Mouse (Mus musculus) lung, postnatal 25 days (tissue): Measurements from ENCODE around the gene Cdc37l1.

ENCODE experiments used
- DNase-seq: peaks from one replicate; pipeline ENCODE4 v3.0.0; 2022; ENCODE audit warnings: low spot score

The Cdc37l1 gene

GRCm38 (mm10) chr19:29046961-29047333, 56.8 kb downstream of the Cdc37l1 start:
- DNase-seq, result no peak

- peak; percentile 81 for DNase-seq
These were observed 57.4 kb downstream of the Cdc37l1 start, which contains the start of gene Ak3 for GRCm38 (mm10) chr19:29047334-29048170. TSS of gene Ak3 (minus strand) at chr19:29047961.

GRCm38 (mm10) chr19:29049401-29050075, 59.4 kb downstream of the Cdc37l1 start:
- DNase-seq, result no peak

DNA sequence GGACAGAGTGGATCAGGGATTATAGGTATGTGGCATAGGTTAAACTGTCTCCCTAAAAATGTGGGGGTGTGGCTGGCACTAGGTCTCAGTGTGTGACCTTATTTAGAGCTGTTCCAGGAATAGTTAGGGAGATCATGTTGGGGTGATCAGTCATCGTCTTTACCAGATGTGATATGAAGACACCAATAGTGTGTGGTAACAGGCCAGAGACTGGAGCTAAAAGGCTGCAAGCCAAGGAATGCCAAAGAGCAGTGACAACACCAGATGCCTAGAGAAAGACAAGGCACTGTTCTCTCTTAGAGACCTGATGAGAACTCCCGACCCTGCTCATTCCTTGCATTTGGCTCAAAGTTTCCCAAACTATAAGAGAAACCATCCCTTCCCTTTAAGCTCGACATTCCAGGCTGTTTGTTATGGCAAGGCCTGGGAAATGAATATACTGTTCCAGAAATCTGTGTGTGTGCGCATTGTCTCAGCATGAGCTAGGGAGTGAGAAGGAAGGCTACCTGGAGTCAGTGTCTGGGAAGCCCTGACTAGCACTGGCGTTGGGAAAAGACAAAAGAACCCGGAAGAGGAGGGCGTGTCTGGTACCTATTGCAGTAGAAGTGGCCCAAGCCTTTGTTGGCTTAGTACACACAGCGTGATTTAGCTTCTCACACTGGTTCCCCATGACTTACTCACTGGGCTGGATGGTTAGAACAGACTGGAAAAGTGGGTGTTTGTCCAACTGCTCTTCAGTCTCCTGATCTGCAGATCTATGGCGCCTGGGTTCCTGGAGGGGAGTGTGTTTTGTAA, 60.2 kb downstream of the Cdc37l1 start:
- DNase-seq, result peak; percentile 65

DNA sequence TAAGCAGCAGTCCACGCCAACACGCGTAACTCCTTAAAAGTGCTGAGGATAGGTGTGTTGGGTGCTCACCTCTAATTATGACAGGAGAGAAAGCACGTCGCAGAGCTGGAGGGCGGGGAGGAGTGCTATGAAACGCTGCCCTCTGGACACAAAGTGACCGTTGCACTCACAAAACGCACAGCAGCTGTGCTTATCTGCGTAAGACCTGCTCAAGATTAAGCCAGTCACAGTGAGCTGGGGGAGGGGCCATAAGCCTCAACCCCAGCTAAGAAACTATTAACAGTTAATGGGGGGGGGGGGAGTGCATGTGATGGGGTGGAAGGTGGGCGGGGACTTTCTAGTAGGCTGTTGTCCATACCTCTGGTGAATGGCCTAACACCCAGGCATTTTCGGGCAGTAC, 62.6 kb downstream of the Cdc37l1 start:
- DNase-seq, result no peak

- DNase-seq, result no peak
These were observed 64.4 kb downstream of the Cdc37l1 start for GRCm38 (mm10) chr19:29054594-29054993.

DNA sequence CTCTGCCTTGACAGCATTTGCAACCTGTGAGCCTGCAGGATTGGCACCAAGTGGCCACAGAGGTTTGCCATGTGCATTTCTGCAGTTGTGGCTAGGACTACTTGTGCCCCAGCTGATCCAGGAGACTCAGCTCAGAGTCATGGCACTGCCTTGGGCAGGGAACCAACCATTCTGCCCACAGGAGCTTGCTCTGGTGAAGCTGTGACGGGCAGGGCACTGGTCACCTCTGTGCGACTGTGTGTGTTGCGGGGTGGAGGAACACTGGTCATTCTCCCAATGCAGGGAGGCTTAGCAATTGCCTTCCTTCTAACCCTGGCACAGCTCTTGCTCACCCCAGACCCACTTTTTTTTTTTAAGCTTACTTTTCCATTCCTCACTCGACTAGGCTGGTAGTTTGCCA, 65.3 kb downstream of the Cdc37l1 start:
- no peak for DNase-seq

DNA sequence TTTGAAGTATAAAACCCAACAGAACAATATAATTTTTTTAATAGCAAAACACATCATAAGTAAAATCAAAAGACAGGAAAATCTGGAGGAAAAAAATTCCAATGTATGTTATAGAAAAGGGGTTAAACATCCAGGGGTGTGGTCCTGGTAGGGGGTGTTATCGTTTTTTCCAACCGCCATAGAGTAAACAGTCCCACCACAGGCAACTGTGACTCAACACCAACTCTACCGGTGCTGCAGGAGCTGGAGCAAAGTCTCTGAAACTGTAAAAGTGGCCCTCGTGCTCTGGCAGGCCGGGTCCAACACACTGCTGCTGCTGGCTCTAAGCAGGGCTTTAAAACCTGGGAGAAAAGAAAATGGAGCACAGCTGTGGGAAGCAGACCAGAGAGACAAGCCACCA, 68.6 kb downstream of the Cdc37l1 start:
- DNase-seq, result no peak

GRCm38 (mm10) chr19:29059688-29060087, 69.5 kb downstream of the Cdc37l1 start:
- DNase-seq, result no peak

GRCm38 (mm10) chr19:29060299-29060698, 70.1 kb downstream of the Cdc37l1 start:
- no peak for DNase-seq

- DNase-seq, result no peak
These were observed 72.9 kb downstream of the Cdc37l1 start for GRCm38 (mm10) chr19:29063009-29063408.

GRCm38 (mm10) chr19:29063577-29064363, 73.6 kb downstream of the Cdc37l1 start:
- peak; percentile 94 for DNase-seq

DNA sequence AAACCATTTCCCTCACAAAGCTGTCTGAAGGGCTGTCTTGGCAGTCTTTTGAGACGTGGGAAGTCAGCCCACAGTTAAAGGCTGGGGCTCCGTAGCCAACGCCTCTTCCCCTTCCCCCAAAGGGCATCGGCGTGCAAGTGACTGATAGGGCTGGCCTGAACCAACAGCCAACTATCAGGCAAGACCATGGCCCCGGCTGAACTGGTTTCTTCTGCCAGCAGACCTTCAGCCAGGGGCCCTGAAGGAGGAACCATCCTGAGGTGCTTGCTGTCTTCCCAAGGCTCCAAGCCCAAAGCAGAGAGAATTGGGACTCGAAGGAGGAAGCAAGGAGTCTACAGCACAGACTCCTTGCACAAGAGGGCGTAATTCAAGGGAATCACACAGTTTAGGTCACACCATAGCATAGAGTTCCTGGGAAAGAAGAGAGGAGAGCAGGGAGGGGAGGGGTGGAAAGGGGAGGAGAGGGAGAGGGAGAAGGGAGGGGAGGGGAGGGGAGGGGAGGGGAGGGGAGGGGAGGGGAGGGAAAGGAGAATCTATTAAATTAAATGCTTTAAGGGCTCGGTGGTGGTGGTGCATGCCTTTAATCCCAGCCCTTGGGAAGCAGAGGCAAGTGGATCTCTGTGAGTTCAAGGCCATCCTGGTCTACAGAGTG, 74.4 kb downstream of the Cdc37l1 start:
- DNase-seq, result no peak

DNA sequence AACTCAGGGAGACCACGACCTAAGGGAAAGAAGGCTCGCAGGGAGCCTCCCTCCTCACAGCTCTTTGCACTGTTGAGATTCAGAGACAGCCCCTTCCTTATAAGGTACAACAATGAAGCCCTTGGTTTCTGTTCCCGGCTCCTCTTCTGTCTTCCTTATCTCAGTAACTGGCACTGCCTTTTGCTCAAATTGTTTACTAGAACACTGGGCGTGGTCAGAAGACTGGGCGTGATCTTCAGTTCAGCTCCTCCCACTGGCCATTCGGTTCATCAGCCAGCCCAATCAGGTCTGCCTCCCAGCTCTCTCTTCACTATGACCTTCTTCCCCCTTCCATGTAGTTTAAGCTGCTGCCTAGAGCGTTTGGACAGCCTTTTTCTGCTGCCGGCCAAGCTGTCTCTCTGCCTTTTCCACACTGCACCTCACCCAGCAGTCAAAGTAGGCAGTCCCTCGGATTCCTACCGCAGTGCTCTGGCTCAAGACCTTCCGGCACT, 76.9 kb downstream of the Cdc37l1 start:
- DNase-seq, result peak; percentile 92

GRCm38 (mm10) chr19:29069195-29069594, 79.0 kb downstream of the Cdc37l1 start:
- DNase-seq, result no peak

- no peak for DNase-seq
These were observed 84.7 kb downstream of the Cdc37l1 start for GRCm38 (mm10) chr19:29074802-29075201.
